Comparison of ENCODE assay signal across 12 mouse cellular contexts in the genomic region with DNA sequence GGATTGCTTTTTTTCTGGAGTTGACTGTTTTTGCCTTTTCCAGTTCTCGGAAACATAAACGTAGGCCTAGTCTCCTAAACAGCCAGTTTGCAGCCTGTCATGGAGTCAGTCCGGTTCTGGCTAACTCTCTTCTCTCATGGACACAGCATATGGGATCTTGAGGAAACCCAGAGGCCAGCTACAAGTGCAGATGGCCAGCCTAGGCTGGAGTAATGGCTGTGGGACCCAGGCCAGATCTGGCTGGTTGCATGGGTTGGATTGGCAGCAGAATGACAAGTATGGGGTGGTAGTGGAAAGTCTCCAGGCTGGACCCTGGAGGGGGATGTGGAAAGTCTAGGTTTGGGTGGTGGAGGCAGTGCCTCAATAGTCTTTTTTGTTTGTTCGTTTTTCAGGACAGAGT.
"Had no signal": no experiment of that assay in that cellular context is flagged by ENCODE, and none has a peak within 500 bp of the region (broad histone marks: within the 10 kb centered on the region; RNA-seq: fewer than 3 reads in every experiment).

No protein-coding gene starts in this region.

- DNase-seq: retina, postnatal 1 day; right cerebral cortex, adult 18-20 months; right cerebral cortex, postnatal 14 days; right cerebral cortex, postnatal 25 days; right cerebral cortex, postnatal 4 days; spleen, adult 18-20 months; thymus, adult 18-20 months; thymus, adult 2 months; thymus, postnatal 14 days; thymus, postnatal 25 days; thymus, postnatal 36 days; thymus, postnatal 4 days had no signal
